Mouse (Mus musculus) bone marrow macrophage, adult 2 months (primary cell): ENCODE data around the gene Col12a1.

ENCODE experiments used
- CTCF ChIP-seq: IDR thresholded peaks from 2 replicates; pipeline ENCODE4 v1.5.1; 2012; ENCODE audit warnings: low read depth, mild to moderate bottlenecking, low read length, moderate library complexity
- POLR2A ChIP-seq: IDR thresholded peaks from 2 replicates; pipeline ENCODE4 v1.6.1; 2012; ENCODE audit warnings: mild to moderate bottlenecking, low read depth, low read length, borderline replicate concordance

- no peak for TF ChIP-seq CTCF
- no peak for TF ChIP-seq POLR2A
Measured at GRCm38 (mm10) chr9:79599395-79600236, 119.0 kb downstream of the Col12a1 start.
